Mouse (Mus musculus): ENCODE results near the gene Nudt3. TPM values are rescaled to one million over a fixed set of nuclear protein-coding genes. Genes with fewer than 3 reads are reported as not detected.

Nudt3 gene
- polyA plus RNA-seq, 1 experiment from 2014 or later: 269 TPM

- Histone ChIP-seq H3K4me2 (ENCODE audit: low read length) (no peak overlapping the region), H3K4me1 (ENCODE audit: control insufficient read depth, insufficient read depth, low read depth, low read length) (peaks cover 11% of the 10 kb centered on the region), H3K36me3 (ENCODE audit: control insufficient read depth, insufficient read depth, low read length) (no peaks in the 10 kb centered on the region), H3K9me3 (ENCODE audit: control insufficient read depth, low read length) (no peaks in the 10 kb centered on the region), H3K27me3 (replicated peaks; ENCODE audit: control insufficient read depth, insufficient read depth, low read length) (peaks cover 8% of the 10 kb centered on the region), H3K9ac (ENCODE audit: low read depth, low read length) (no peak overlapping the region), H3K27ac (ENCODE audit: low read depth, low read length) (no peak overlapping the region), H3K4me3 (ENCODE audit: low read length) (no peak overlapping the region)
- no peak for ATAC-seq
- 75% methylated on average over 10 of the region's 10 CpGs for WGBS
Observed at GRCm38 (mm10) chr17:27551393-27551940, 71.8 kb downstream of the Nudt3 start.

- peaks cover 4% of the 10 kb centered on the region; the same call in 1 of the 2 replicates for H3K4me1 ChIP-seq (ENCODE audit: control insufficient read depth, insufficient read depth, low read depth, low read length)
- 47% methylated on average over 8 of the region's 8 CpGs for WGBS
- no peak overlapping the region for H3K4me2 ChIP-seq (ENCODE audit: low read length)
- no peaks in the 10 kb centered on the region for H3K36me3 ChIP-seq (ENCODE audit: control insufficient read depth, insufficient read depth, low read length)
- ATAC-seq: no peak
- H3K9me3 ChIP-seq (ENCODE audit: control insufficient read depth, low read length): no peaks in the 10 kb centered on the region
- H3K27ac ChIP-seq (ENCODE audit: low read depth, low read length): no peak overlapping the region
- H3K27me3 ChIP-seq (replicated peaks; ENCODE audit: control insufficient read depth, insufficient read depth, low read length): no peaks in the 10 kb centered on the region; the same call in 1 of the 2 replicates
- no peak overlapping the region for H3K4me3 ChIP-seq (ENCODE audit: low read length)
- peak overlapping the region; percentile 22; the same call in 1 of the 2 replicates for H3K9ac ChIP-seq (ENCODE audit: low read depth, low read length)
Observed at GRCm38 (mm10) chr17:27549234-27549633, 74.1 kb downstream of the Nudt3 start.

- H3K4me1 ChIP-seq (ENCODE audit: control insufficient read depth, insufficient read depth, low read depth, low read length): peaks cover 4% of the 10 kb centered on the region; the same call in 1 of the 2 replicates
- no peaks in the 10 kb centered on the region for H3K27me3 ChIP-seq (replicated peaks; ENCODE audit: control insufficient read depth, insufficient read depth, low read length)
- no peak overlapping the region for H3K27ac ChIP-seq (ENCODE audit: low read depth, low read length)
- WGBS: 76% methylated on average over 9 of the region's 9 CpGs
- H3K4me3 ChIP-seq (ENCODE audit: low read length): no peak overlapping the region
- no peaks in the 10 kb centered on the region for H3K36me3 ChIP-seq (ENCODE audit: control insufficient read depth, insufficient read depth, low read length)
- no peak overlapping the region for H3K4me2 ChIP-seq (ENCODE audit: low read length)
- H3K9ac ChIP-seq (ENCODE audit: low read depth, low read length): no peak overlapping the region
- no peaks in the 10 kb centered on the region for H3K9me3 ChIP-seq (ENCODE audit: control insufficient read depth, low read length)
- no peak for ATAC-seq
Observed at GRCm38 (mm10) chr17:27547253-27547868, 75.9 kb downstream of the Nudt3 start.

GRCm38 (mm10) chr17:27546574-27547085 lies 76.7 kb downstream of the Nudt3 start:
- 63% methylated on average over 7 of the region's 7 CpGs for WGBS
- Histone ChIP-seq H3K9ac (ENCODE audit: low read depth, low read length) (no peak overlapping the region), H3K27ac (ENCODE audit: low read depth, low read length) (no peak overlapping the region), H3K4me2 (ENCODE audit: low read length) (no peak overlapping the region), H3K9me3 (ENCODE audit: control insufficient read depth, low read length) (no peaks in the 10 kb centered on the region), H3K4me3 (ENCODE audit: low read length) (no peak overlapping the region), H3K4me1 (ENCODE audit: control insufficient read depth, insufficient read depth, low read depth, low read length) (peaks cover 4% of the 10 kb centered on the region; the same call in 1 of the 2 replicates), H3K27me3 (replicated peaks; ENCODE audit: control insufficient read depth, insufficient read depth, low read length) (no peaks in the 10 kb centered on the region), H3K36me3 (ENCODE audit: control insufficient read depth, insufficient read depth, low read length) (no peaks in the 10 kb centered on the region)
- ATAC-seq: no peak

GRCm38 (mm10) chr17:27545991-27546390 lies 77.3 kb downstream of the Nudt3 start:
- H3K27ac ChIP-seq (ENCODE audit: low read depth, low read length): no peak overlapping the region
- no peaks in the 10 kb centered on the region for H3K36me3 ChIP-seq (ENCODE audit: control insufficient read depth, insufficient read depth, low read length)
- H3K4me2 ChIP-seq (ENCODE audit: low read length): no peak overlapping the region
- H3K27me3 ChIP-seq (replicated peaks; ENCODE audit: control insufficient read depth, insufficient read depth, low read length): no peaks in the 10 kb centered on the region
- 49% methylated on average over 12 of the region's 12 CpGs for WGBS
- ATAC-seq: no peak
- peaks cover 4% of the 10 kb centered on the region; the same call in 1 of the 2 replicates for H3K4me1 ChIP-seq (ENCODE audit: control insufficient read depth, insufficient read depth, low read depth, low read length)
- no peaks in the 10 kb centered on the region for H3K9me3 ChIP-seq (ENCODE audit: control insufficient read depth, low read length)
- H3K4me3 ChIP-seq (ENCODE audit: low read length): no peak overlapping the region
- no peak overlapping the region for H3K9ac ChIP-seq (ENCODE audit: low read depth, low read length)

- no peak for ATAC-seq
- no peak overlapping the region for H3K27ac ChIP-seq (ENCODE audit: low read depth, low read length)
- H3K27me3 ChIP-seq (replicated peaks; ENCODE audit: control insufficient read depth, insufficient read depth, low read length): no peaks in the 10 kb centered on the region
- no peak overlapping the region for H3K4me2 ChIP-seq (ENCODE audit: low read length)
- peaks cover 4% of the 10 kb centered on the region; the same call in 1 of the 2 replicates for H3K4me1 ChIP-seq (ENCODE audit: control insufficient read depth, insufficient read depth, low read depth, low read length)
- 82% methylated on average over 11 of the region's 11 CpGs for whole genome bisulfite sequencing
- no peak overlapping the region for H3K4me3 ChIP-seq (ENCODE audit: low read length)
- no peak overlapping the region for H3K9ac ChIP-seq (ENCODE audit: low read depth, low read length)
- H3K36me3 ChIP-seq (ENCODE audit: control insufficient read depth, insufficient read depth, low read length): no peaks in the 10 kb centered on the region
- no peaks in the 10 kb centered on the region for H3K9me3 ChIP-seq (ENCODE audit: control insufficient read depth, low read length)
Observed at GRCm38 (mm10) chr17:27544551-27544950, 78.7 kb downstream of the Nudt3 start.

GRCm38 (mm10) chr17:27541984-27542383 lies 81.3 kb downstream of the Nudt3 start:
- no peak overlapping the region for H3K9ac ChIP-seq (ENCODE audit: low read depth, low read length)
- ATAC-seq: no peak
- H3K36me3 ChIP-seq (ENCODE audit: control insufficient read depth, insufficient read depth, low read length): no peaks in the 10 kb centered on the region
- H3K27ac ChIP-seq (ENCODE audit: low read depth, low read length): no peak overlapping the region
- H3K4me3 ChIP-seq (ENCODE audit: low read length): no peak overlapping the region
- WGBS: 73% methylated on average over 3 of the region's 3 CpGs
- H3K4me2 ChIP-seq (ENCODE audit: low read length): no peak overlapping the region
- H3K27me3 ChIP-seq (replicated peaks; ENCODE audit: control insufficient read depth, insufficient read depth, low read length): no peaks in the 10 kb centered on the region
- no peaks in the 10 kb centered on the region for H3K9me3 ChIP-seq (ENCODE audit: control insufficient read depth, low read length)
- no peaks in the 10 kb centered on the region for H3K4me1 ChIP-seq (ENCODE audit: control insufficient read depth, insufficient read depth, low read depth, low read length)

GRCm38 (mm10) chr17:27541261-27541660 lies 82.0 kb downstream of the Nudt3 start:
- Histone ChIP-seq H3K9ac (ENCODE audit: low read depth, low read length) (no peak overlapping the region), H3K36me3 (ENCODE audit: control insufficient read depth, insufficient read depth, low read length) (no peaks in the 10 kb centered on the region), H3K27ac (ENCODE audit: low read depth, low read length) (no peak overlapping the region), H3K4me2 (ENCODE audit: low read length) (no peak overlapping the region), H3K27me3 (replicated peaks; ENCODE audit: control insufficient read depth, insufficient read depth, low read length) (no peaks in the 10 kb centered on the region), H3K4me1 (ENCODE audit: control insufficient read depth, insufficient read depth, low read depth, low read length) (no peaks in the 10 kb centered on the region), H3K9me3 (ENCODE audit: control insufficient read depth, low read length) (no peaks in the 10 kb centered on the region), H3K4me3 (ENCODE audit: low read length) (no peak overlapping the region)
- no peak for ATAC-seq
- WGBS: 89% methylated on average over 2 of the region's 2 CpGs

- H3K4me2 ChIP-seq (ENCODE audit: low read length): 0 out of 2 replicates have a peak overlapping the region, but pooled peaks have one; percentile 18
- H3K4me1 ChIP-seq (ENCODE audit: control insufficient read depth, insufficient read depth, low read depth, low read length): no peaks in the 10 kb centered on the region
- H3K4me3 ChIP-seq (ENCODE audit: low read length): no peak overlapping the region
- H3K9me3 ChIP-seq (ENCODE audit: control insufficient read depth, low read length): no peaks in the 10 kb centered on the region
- no peak overlapping the region for H3K27ac ChIP-seq (ENCODE audit: low read depth, low read length)
- H3K9ac ChIP-seq (ENCODE audit: low read depth, low read length): no peak overlapping the region; the same call in 1 of the 2 replicates
- no peaks in the 10 kb centered on the region for H3K27me3 ChIP-seq (replicated peaks; ENCODE audit: control insufficient read depth, insufficient read depth, low read length)
- peak; percentile 74 for ATAC-seq
- no peaks in the 10 kb centered on the region for H3K36me3 ChIP-seq (ENCODE audit: control insufficient read depth, insufficient read depth, low read length)
- 4% methylated on average over 10 of the region's 10 CpGs for WGBS
Observed at GRCm38 (mm10) chr17:27534718-27535117, 88.6 kb downstream of the Nudt3 start.
